In genomic region chr11:46753662-46754061, GRCm38 (mm10) we compare ENCODE assay signal across 20 mouse cellular contexts. TPM values are rescaled to one million over a fixed set of nuclear protein-coding genes. Genes with fewer than 3 reads are reported as not detected.
"Had no signal": no experiment of that assay in that cellular context is flagged by ENCODE, and none has a peak within 500 bp of the region (broad histone marks: within the 10 kb centered on the region; RNA-seq: fewer than 3 reads in every experiment).

No protein-coding gene starts in this region.

- H3K27me3 ChIP-seq: limb, embryonic 13.5 days; megakaryocyte, embryonic 14.5 days; midbrain, embryonic 15.5 days; neural tube, embryonic 12.5 days had no signal

- H3K9ac ChIP-seq: limb, embryonic 13.5 days; liver, embryonic 14.5 days; midbrain, embryonic 15.5 days; neural tube, embryonic 12.5 days had no signal

- ATAC-seq: inflammation-experienced regulatory T-cells, adult 6 months; midbrain, embryonic 15.5 days had no signal

- H3K4me2 ChIP-seq: limb, embryonic 13.5 days; midbrain, embryonic 11.5 days; midbrain, embryonic 15.5 days; neural tube, embryonic 12.5 days had no signal

- H3K27ac ChIP-seq: layer of hippocampus, adult 2 months; limb, embryonic 13.5 days; liver, embryonic 14.5 days; macrophage; midbrain, embryonic 15.5 days; neural tube, embryonic 12.5 days had no signal

- H3K4me1 ChIP-seq: limb, embryonic 13.5 days; megakaryocyte, embryonic 14.5 days; midbrain, embryonic 15.5 days; neural tube, embryonic 12.5 days had no signal

- DNase-seq: kidney, adult 9 months; kidney, postnatal 10 days; kidney, postnatal 4 days; left cerebral cortex, postnatal 4 days; retina, postnatal 1 day; right cerebral cortex, postnatal 4 days; spleen, adult 18-20 months; thymus, adult 18-20 months; thymus, postnatal 25 days had no signal

- H3K9me3 ChIP-seq: limb, embryonic 13.5 days; megakaryocyte, embryonic 14.5 days; midbrain, embryonic 15.5 days; neural tube, embryonic 12.5 days had no signal

- H3K36me3 ChIP-seq: limb, embryonic 13.5 days; midbrain, embryonic 15.5 days; neural tube, embryonic 12.5 days had no signal

- H3K4me3 ChIP-seq: layer of hippocampus, adult 2 months; limb, embryonic 13.5 days; megakaryocyte, embryonic 14.5 days; midbrain, embryonic 15.5 days; neural tube, embryonic 12.5 days had no signal

RNA-seq across cellular contexts. Expression of gene Havcr1, which starts 18.8 kb away (rescaled TPM):
- polyA plus RNA-seq: inflammation-experienced regulatory T-cells, adult 6 months; liver, embryonic 14.5 days; midbrain, embryonic 11.5 days; midbrain, embryonic 15.5 days; neural tube, embryonic 12.5 days; stomach, embryonic 14.5 days had no signal

RNA-seq across cellular contexts. Expression of gene Timd2, which starts 46.8 kb away (rescaled TPM):
- polyA plus RNA-seq: limb, embryonic 13.5 days; macrophage; neural tube, embryonic 12.5 days; stomach, embryonic 14.5 days; urinary bladder, adult 2 months had no signal

RNA-seq across cellular contexts. Expression of gene Timd4, which starts 56.9 kb away (rescaled TPM):
- polyA plus RNA-seq: neural tube, embryonic 12.5 days had no signal
